Mouse (Mus musculus): ENCODE measurements around the gene Esyt1. TPM values are rescaled to one million over a fixed set of nuclear protein-coding genes. Genes with fewer than 3 reads are reported as not detected.

Esyt1 gene
- polyA plus RNA-seq, 1 experiment from 2014 or later = 22.8 TPM

Small RNAs within 50 kb of the gene (microRNA-seq; reads per million reads assigned to microRNA genes)
- gene Gm47275 (not detected), gene Mir6916 (not detected)

Other genes starting within 250 kb of the Esyt1 start
- gene Il23a, start 227.1 kb downstream of the Esyt1 start, polyA plus RNA-seq (2015; fragmentation: Nextera tagmentation; extraction: Ambion mirVana) = 0.21 and 0.40 TPM in 2 replicates
- 38.4 and 41.7 TPM in 2 replicates for gene Pan2, start 222.5 kb downstream of the Esyt1 start, polyA plus RNA-seq (2015; fragmentation: Nextera tagmentation; extraction: Ambion mirVana)
- 331 and 361 TPM in 2 replicates for gene Cnpy2, start 203.4 kb downstream of the Esyt1 start, polyA plus RNA-seq (2015; fragmentation: Nextera tagmentation; extraction: Ambion mirVana)
- gene Cs, start 188.1 kb downstream of the Esyt1 start, polyA plus RNA-seq (2015; fragmentation: Nextera tagmentation; extraction: Ambion mirVana) = 200 and 214 TPM in 2 replicates
- 13.7 TPM in 2 replicates for gene Coq10a, start 156.9 kb downstream of the Esyt1 start, polyA plus RNA-seq (2015; fragmentation: Nextera tagmentation; extraction: Ambion mirVana)
- 13.6 and 14.5 TPM in 2 replicates for gene Ankrd52, start 148.8 kb downstream of the Esyt1 start, polyA plus RNA-seq (2015; fragmentation: Nextera tagmentation; extraction: Ambion mirVana)
- gene Slc39a5, start 124.6 kb downstream of the Esyt1 start, polyA plus RNA-seq (2015; fragmentation: Nextera tagmentation; extraction: Ambion mirVana) = 41.5 and 47.1 TPM in 2 replicates
- 82.8 and 92.6 TPM in 2 replicates for gene Nabp2, start 114.4 kb downstream of the Esyt1 start, polyA plus RNA-seq (2015; fragmentation: Nextera tagmentation; extraction: Ambion mirVana)
- gene Rnf41, start 114.2 kb downstream of the Esyt1 start, polyA plus RNA-seq (2015; fragmentation: Nextera tagmentation; extraction: Ambion mirVana) = 45.1 and 45.9 TPM in 2 replicates
- gene Smarcc2, start 66.6 kb downstream of the Esyt1 start, polyA plus RNA-seq (2015; fragmentation: Nextera tagmentation; extraction: Ambion mirVana) = 75.9 and 77.2 TPM in 2 replicates
- gene Myl6, start 31.7 kb downstream of the Esyt1 start, polyA plus RNA-seq (2015; fragmentation: Nextera tagmentation; extraction: Ambion mirVana) = 1,170 and 1,259 TPM in 2 replicates
- gene Myl6b, start 27.2 kb downstream of the Esyt1 start, polyA plus RNA-seq (2015; fragmentation: Nextera tagmentation; extraction: Ambion mirVana) = 4.2 and 4.7 TPM in 2 replicates
- gene Zc3h10, start 21.9 kb upstream of the Esyt1 start, polyA plus RNA-seq (2015; fragmentation: Nextera tagmentation; extraction: Ambion mirVana) = 16.2 and 17.7 TPM in 2 replicates
- gene Rpl41, start 23.4 kb upstream of the Esyt1 start, polyA plus RNA-seq (2015; fragmentation: Nextera tagmentation; extraction: Ambion mirVana) = 4,214 and 4,446 TPM in 2 replicates
- 205 and 207 TPM in 2 replicates for gene Pa2g4, start 40.1 kb upstream of the Esyt1 start, polyA plus RNA-seq (2015; fragmentation: Nextera tagmentation; extraction: Ambion mirVana)
- 9.7 and 10.7 TPM in 2 replicates for gene Erbb3, start 63.8 kb upstream of the Esyt1 start, polyA plus RNA-seq (2015; fragmentation: Nextera tagmentation; extraction: Ambion mirVana)
- 752 and 867 TPM in 2 replicates for gene Rps26, start 100.9 kb upstream of the Esyt1 start, polyA plus RNA-seq (2015; fragmentation: Nextera tagmentation; extraction: Ambion mirVana)
- 1.9 and 2.2 TPM in 2 replicates for gene Ikzf4, start 120.1 kb upstream of the Esyt1 start, polyA plus RNA-seq (2015; fragmentation: Nextera tagmentation; extraction: Ambion mirVana)
- gene Suox, start 148.2 kb upstream of the Esyt1 start, polyA plus RNA-seq (2015; fragmentation: Nextera tagmentation; extraction: Ambion mirVana) = 11.7 and 13.2 TPM in 2 replicates
- 71.4 and 72.3 TPM in 2 replicates for gene Rab5b, start 170.4 kb upstream of the Esyt1 start, polyA plus RNA-seq (2015; fragmentation: Nextera tagmentation; extraction: Ambion mirVana)
- 1.2 TPM in 2 replicates for gene Pmel, start 178.3 kb upstream of the Esyt1 start, polyA plus RNA-seq (2015; fragmentation: Nextera tagmentation; extraction: Ambion mirVana)
- 106 and 107 TPM in 2 replicates for gene Cdk2, start 179.2 kb upstream of the Esyt1 start, polyA plus RNA-seq (2015; fragmentation: Nextera tagmentation; extraction: Ambion mirVana)
- gene Dgka, start 219.0 kb upstream of the Esyt1 start, polyA plus RNA-seq (2015; fragmentation: Nextera tagmentation; extraction: Ambion mirVana) = 5.9 and 6.0 TPM in 2 replicates
- gene Pym1, start 222.0 kb upstream of the Esyt1 start, polyA plus RNA-seq (2015; fragmentation: Nextera tagmentation; extraction: Ambion mirVana) = 40.2 and 41.4 TPM in 2 replicates

Measured in kidney, embryonic 15.5 days (tissue).